Mouse (Mus musculus) intestine, postnatal 0 days (tissue): ENCODE measurements around the gene Hnf1b. TPM values are rescaled to one million over a fixed set of nuclear protein-coding genes. Genes with fewer than 3 reads are reported as not detected.

Experiments
- ATAC-seq: fragments of 200-750 bp; cut with Nextera tagmentation; 2 replicates; pipeline ENCODE4 v1.8.0; 2017; ENCODE audit warnings: mild to moderate bottlenecking, moderate TSS enrichment, moderate library complexity
- H3K27ac ChIP-seq: fragments of 300-500 bp; sonication (generic); 2 replicates; pipeline ENCODE4 v1.5.1; 2014; ENCODE audit warnings: mild to moderate bottlenecking, low read depth, low read length, moderate library complexity
- H3K27me3 ChIP-seq: fragments of 300-500 bp; sonication (generic); replicated peaks from 2 replicates; pipeline ENCODE4 v1.6.1; 2014; ENCODE audit warnings: low read length, mixed read lengths; ENCODE audit not compliant: control insufficient read depth, insufficient read depth
- H3K36me3 ChIP-seq: fragments of 300-500 bp; sonication (generic); 2 replicates; pipeline ENCODE4 v1.6.1; 2014; ENCODE audit warnings: mild to moderate bottlenecking, moderate library complexity; ENCODE audit not compliant: control insufficient read depth, insufficient read depth
- H3K4me1 ChIP-seq: fragments of 300-500 bp; sonication (generic); replicated peaks from 2 replicates; pipeline ENCODE4 v1.6.1; 2014; ENCODE audit warnings: antibody characterized with exemption, low read length, mixed read lengths; ENCODE audit not compliant: control insufficient read depth, insufficient read depth
- H3K4me2 ChIP-seq: fragments of 300-500 bp; sonication (generic); replicated peaks from 2 replicates; pipeline ENCODE4 v1.6.1; 2014; ENCODE audit warnings: low read depth, mild to moderate bottlenecking, moderate library complexity
- H3K4me3 ChIP-seq: fragments of 300-500 bp; sonication (generic); 2 replicates; pipeline ENCODE4 v1.5.1; 2014; ENCODE audit warnings: low read depth, low read length
- H3K9ac ChIP-seq: fragments of 300-500 bp; sonication (generic); 2 replicates; pipeline ENCODE4 v1.6.1; 2014; ENCODE audit warnings: mild to moderate bottlenecking, low read depth, low read length
- H3K9me3 ChIP-seq: fragments of 300-500 bp; sonication (generic); 2 replicates; pipeline ENCODE4 v1.6.1; 2016; ENCODE audit warnings: mixed run types; ENCODE audit not compliant: control insufficient read depth
- CTCF ChIP-seq: sonication (generic); IDR thresholded peaks from 2 replicates; pipeline ENCODE4 v1.5.1; 2016; ENCODE audit warnings: low read depth, mild to moderate bottlenecking, control low read depth, antibody characterized with exemption, moderate library complexity
- WGBS: fragments of 180-500 bp; shearing (Covaris S2); extraction: QIAGEN DNeasy Blood & Tissue Kit; methylation state at CpG from one replicate; pipeline ENCODE4 v1.1.7; 2014; 5-methylcytosine and 5-hydroxymethylcytosine counted together
- polyA plus RNA-seq: library from polyadenylated mRNA; unstranded; fragments of >200 nt; fragmentation: Nextera tagmentation; extraction: Ambion mirVana; gene quantifications from 2 replicates; pipeline ENCODE4 v1.2.1, GENCODE M21; 2015

Gene Hnf1b
- polyA plus RNA-seq, 1 experiment from 2014 or later: 13.2 TPM

GRCm38 (mm10) chr11:83857256-83857655, 7.4 kb downstream of the Hnf1b start:
- Histone ChIP-seq H3K27ac (no peak overlapping the region), H3K27me3 (no peaks in the 10 kb centered on the region; the same call in 1 of the 2 replicates), H3K4me2 (no peak overlapping the region), H3K9ac (no peak overlapping the region), H3K9me3 (no peaks in the 10 kb centered on the region), H3K4me1 (no peaks in the 10 kb centered on the region), H3K36me3 (no peaks in the 10 kb centered on the region), H3K4me3 (no peak overlapping the region)
- no peak for ATAC-seq
- 95% methylated on average over 1 of the region's 1 CpGs for WGBS
- TF ChIP-seq CTCF: no peak

- Histone ChIP-seq H3K4me2 (no peak overlapping the region), H3K4me1 (0 out of 2 replicates have a peak, but pooled peaks cover 3% of the 10 kb centered on the region), H3K9me3 (no peaks in the 10 kb centered on the region), H3K27ac (no peak overlapping the region), H3K27me3 (no peaks in the 10 kb centered on the region), H3K9ac (no peak overlapping the region), H3K4me3 (no peak overlapping the region), H3K36me3 (0 out of 2 replicates have a peak, but pooled peaks cover 4% of the 10 kb centered on the region)
- ATAC-seq: no peak
- 60% methylated on average over 9 of the region's 9 CpGs for WGBS
- no peak for TF ChIP-seq CTCF
Observed at GRCm38 (mm10) chr11:83865286-83865685, 15.4 kb downstream of the Hnf1b start.

GRCm38 (mm10) chr11:83867571-83867970, 17.7 kb downstream of the Hnf1b start:
- H3K9ac ChIP-seq: no peak overlapping the region
- no peak overlapping the region for H3K27ac ChIP-seq
- no peak for ATAC-seq
- H3K36me3 ChIP-seq: 0 out of 2 replicates have a peak, but pooled peaks cover 4% of the 10 kb centered on the region
- no peak overlapping the region for H3K4me3 ChIP-seq
- H3K27me3 ChIP-seq: no peaks in the 10 kb centered on the region
- TF ChIP-seq CTCF: no peak
- H3K4me1 ChIP-seq: 0 out of 2 replicates have a peak, but pooled peaks cover 3% of the 10 kb centered on the region
- no peak overlapping the region for H3K4me2 ChIP-seq
- no peaks in the 10 kb centered on the region for H3K9me3 ChIP-seq
- WGBS: 57% methylated on average over 3 of the region's 3 CpGs

GRCm38 (mm10) chr11:83869147-83869546, 19.3 kb downstream of the Hnf1b start:
- no peak overlapping the region for H3K4me2 ChIP-seq
- H3K9me3 ChIP-seq: no peaks in the 10 kb centered on the region
- 20% methylated on average over 1 of the region's 1 CpGs for WGBS
- 0 out of 2 replicates have a peak, but pooled peaks cover 1% of the 10 kb centered on the region for H3K36me3 ChIP-seq
- 0 out of 2 replicates have a peak, but pooled peaks cover 3% of the 10 kb centered on the region for H3K4me1 ChIP-seq
- no peak for TF ChIP-seq CTCF
- H3K9ac ChIP-seq: no peak overlapping the region
- peak; percentile 74 for ATAC-seq
- H3K27me3 ChIP-seq: no peaks in the 10 kb centered on the region
- H3K4me3 ChIP-seq: no peak overlapping the region
- H3K27ac ChIP-seq: no peak overlapping the region

- WGBS: 50% methylated on average over 3 of the region's 3 CpGs
- Histone ChIP-seq H3K9ac (no peak overlapping the region), H3K4me2 (no peak overlapping the region), H3K36me3 (peaks cover 4% of the 10 kb centered on the region; the same call in 1 of the 2 replicates), H3K27me3 (no peaks in the 10 kb centered on the region), H3K9me3 (no peaks in the 10 kb centered on the region), H3K27ac (no peak overlapping the region), H3K4me1 (0 out of 2 replicates have a peak, but pooled peaks cover 3% of the 10 kb centered on the region), H3K4me3 (no peak overlapping the region)
- ATAC-seq: no peak
- no peak for TF ChIP-seq CTCF
Observed at GRCm38 (mm10) chr11:83869686-83870085, 19.8 kb downstream of the Hnf1b start.

DNA sequence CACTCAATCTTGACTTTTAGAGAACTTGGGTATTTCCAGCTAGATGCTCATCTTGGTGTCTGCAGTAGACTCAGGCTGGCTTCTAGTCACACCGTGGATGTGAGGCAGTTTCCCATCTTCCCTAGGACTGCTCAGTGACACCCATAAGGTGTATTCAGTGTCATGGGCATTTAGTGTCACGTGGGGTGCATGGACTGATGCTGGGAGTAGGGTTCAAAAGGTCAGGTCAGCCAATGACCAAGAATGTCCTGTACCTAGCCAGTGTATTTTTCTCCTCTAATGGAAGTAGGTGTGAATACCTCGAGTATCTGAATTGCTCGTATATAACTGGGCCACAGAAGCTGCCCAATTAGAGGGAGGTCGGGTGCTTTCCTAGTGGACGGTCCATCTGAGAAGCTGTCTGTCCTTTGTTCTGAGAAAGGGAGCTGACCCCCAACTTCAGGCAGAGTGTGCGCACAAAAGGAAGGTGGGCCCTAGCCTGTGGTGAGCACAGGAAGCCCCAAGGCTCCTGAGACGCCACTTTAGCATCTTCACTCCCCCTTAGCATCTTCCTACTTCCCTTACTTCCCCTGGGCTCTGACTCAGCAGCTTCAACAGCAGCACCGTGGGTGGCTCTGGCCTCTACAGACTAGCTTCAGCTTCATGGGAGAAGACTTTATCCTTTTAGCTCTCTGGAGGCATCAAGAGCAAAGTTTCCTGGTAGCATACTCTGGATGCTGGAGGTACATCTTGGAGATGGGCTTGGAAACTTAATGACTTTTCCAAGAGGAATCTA, 22.1 kb downstream of the Hnf1b start:
- H3K9me3 ChIP-seq: no peaks in the 10 kb centered on the region
- no peak overlapping the region for H3K4me2 ChIP-seq
- no peak overlapping the region for H3K4me3 ChIP-seq
- 71% methylated on average over 9 of the region's 9 CpGs for WGBS
- H3K36me3 ChIP-seq: peaks cover 9% of the 10 kb centered on the region; the same call in 1 of the 2 replicates
- H3K27me3 ChIP-seq: no peaks in the 10 kb centered on the region
- TF ChIP-seq CTCF: no peak
- no peak for ATAC-seq
- H3K27ac ChIP-seq: no peak overlapping the region
- H3K9ac ChIP-seq: no peak overlapping the region
- 0 out of 2 replicates have a peak, but pooled peaks cover 3% of the 10 kb centered on the region for H3K4me1 ChIP-seq
